Mouse (Mus musculus) cerebellum, postnatal 36 days (tissue): Measurements from ENCODE around the gene A030005L19Rik.
"Not testable (repeated sequence)": the region's sequence is repeated elsewhere in the genome, so short reads cannot be mapped to it uniquely, and the experiment has no call there.

Experiments
- DNase-seq, 2 experiments: peaks; one replicate each; pipeline ENCODE4 v3.0.0; 2021 to 2022; ENCODE audit warnings: mixed read lengths in 2 of 2

A030005L19Rik gene

GRCm38 (mm10) chr1:82913025-82913424, at the start of gene A030005L19Rik:
TSS of gene A030005L19Rik (plus strand) at chr1:82913325.
- DNase-seq: no peak

- DNase-seq: no peak
Measured at GRCm38 (mm10) chr1:82870202-82870601, 42.9 kb upstream of the A030005L19Rik start.

DNA sequence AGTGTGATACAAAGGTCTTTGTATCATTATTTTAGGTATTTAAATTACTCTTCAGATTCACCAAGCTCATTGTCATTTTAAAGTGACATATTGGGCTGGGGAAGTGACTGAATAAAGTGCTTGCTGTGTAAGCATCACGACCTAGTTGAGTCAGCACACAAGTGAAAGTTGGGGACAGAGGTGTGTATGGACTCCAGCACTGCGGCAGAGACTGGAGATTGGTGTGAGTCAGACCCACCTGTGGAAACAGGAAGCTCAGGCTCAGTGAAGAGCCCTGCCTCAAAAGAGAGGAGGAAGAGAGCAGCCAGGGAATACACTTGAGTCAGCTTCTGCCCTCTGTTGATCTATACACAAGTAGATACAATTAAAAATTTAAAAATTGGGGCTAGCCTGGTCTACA, 34.0 kb upstream of the A030005L19Rik start:
- no peak for DNase-seq

DNA sequence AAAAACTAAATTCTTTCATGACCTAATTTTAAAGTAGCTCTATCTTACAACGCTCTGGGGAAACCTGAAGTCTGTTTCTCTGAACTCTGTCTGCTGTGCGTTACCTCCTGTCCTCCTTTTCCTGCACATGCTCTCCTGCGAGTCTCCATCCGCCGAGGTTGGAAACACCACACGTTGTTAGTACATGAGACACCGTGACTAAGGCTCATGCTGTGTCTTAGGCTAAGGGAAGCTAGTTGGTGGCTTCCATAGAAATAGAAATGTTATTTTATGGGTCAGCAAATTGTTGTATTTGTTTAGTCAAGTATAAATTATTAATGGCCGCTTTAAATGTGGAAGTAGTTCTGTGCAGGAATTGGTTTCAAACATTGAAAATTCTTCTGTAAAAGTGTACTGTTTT, 32.9 kb upstream of the A030005L19Rik start:
- DNase-seq: no peak

GRCm38 (mm10) chr1:82893269-82893668, 19.9 kb upstream of the A030005L19Rik start:
- DNase-seq: peak; percentile 15 to 18

DNA sequence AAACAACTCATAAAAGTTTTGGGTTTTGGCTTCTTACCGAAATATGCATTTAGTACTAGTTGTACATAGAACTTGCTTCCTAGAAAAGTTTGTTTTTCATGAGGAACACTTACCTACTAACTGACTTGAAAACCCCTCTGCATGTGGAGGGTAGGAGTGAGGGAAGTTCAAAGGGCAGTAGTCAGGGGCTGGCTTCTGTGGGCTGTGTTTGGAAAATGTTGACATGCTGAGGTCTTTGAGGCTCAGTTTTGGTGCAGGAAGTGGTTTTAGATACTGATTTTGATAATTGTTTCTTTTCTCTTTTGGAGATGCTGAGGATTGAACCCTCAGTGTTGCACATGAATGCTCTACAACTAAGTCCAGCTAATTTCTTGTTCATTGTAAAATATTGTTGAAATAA, 12.6 kb upstream of the A030005L19Rik start:
- no peak for DNase-seq

GRCm38 (mm10) chr1:82901201-82901600, 11.9 kb upstream of the A030005L19Rik start:
- no peak for DNase-seq

DNA sequence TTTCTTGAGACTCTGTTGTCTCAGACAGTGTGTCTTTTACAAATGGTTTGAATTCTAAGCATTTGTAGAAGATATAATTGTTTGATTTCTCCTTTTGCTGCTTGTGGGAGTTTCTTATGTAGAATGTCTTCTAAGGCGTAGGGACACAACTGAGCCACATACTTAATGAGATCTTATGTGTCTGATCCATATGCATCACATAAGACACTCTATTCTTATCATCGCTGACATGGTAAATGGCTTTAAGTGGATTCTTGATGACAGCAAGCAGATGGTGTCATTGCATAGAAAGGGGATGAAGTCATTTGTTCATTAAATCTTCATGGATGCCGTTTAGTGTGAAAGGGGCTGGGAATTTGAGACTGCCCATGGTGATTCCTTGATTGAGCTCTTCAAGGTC, 7.2 kb upstream of the A030005L19Rik start:
- DNase-seq: no peak

DNA sequence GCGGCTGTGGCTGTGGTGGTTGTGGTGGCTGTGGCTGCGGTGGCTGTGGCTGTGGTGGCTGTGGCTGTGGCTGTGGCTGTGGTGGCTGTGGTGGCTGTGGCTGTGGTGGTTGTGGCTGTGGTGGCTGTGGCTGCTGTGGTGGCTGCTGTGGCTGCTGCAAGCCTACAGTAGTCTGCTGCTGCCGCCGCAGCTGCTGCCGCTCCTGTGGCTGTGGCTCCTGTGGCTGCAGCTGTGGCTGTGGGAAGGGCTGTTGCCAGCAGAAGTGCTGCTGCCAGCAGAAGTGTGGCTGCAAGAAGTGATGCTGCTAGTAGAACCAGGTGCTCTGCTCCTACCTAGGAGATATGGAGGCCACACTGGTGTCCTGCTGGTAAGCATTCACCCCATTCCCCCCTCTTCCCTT, 309 bp downstream of the A030005L19Rik start:
- not testable (repeated sequence) for DNase-seq

- no peak for DNase-seq
Measured at GRCm38 (mm10) chr1:82924650-82925049, 11.5 kb downstream of the A030005L19Rik start, which contains the start of gene A030014E15Rik. TSS of gene A030014E15Rik (plus strand) at chr1:82924917.

- not testable (repeated sequence) for DNase-seq
Measured at GRCm38 (mm10) chr1:82930558-82930957, 17.4 kb downstream of the A030005L19Rik start.

DNA sequence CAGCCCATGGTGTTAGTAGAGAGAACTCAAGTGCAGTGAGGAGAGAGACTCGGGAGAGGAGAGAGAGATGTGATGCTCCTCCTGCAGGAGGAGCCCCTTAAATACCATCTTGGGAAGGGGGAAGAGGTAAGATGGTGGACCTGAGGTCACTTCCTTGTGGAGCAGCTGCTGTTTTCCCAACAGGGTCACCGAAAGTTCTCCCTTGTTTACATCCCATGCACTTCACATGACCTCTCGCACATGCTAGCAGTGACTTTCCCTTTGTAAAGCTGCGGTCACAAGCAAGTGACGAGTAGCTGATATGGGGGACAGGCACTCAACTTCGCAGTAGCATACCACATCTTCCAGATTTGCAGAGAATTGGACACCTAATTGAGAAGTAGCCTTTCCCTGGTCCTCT, 18.2 kb downstream of the A030005L19Rik start, which contains the start of gene Gm6217:
Gm6217 (minus strand) TSS at position 74 of the 400 bp plus-strand sequence.
- DNase-seq: not testable (repeated sequence)

DNA sequence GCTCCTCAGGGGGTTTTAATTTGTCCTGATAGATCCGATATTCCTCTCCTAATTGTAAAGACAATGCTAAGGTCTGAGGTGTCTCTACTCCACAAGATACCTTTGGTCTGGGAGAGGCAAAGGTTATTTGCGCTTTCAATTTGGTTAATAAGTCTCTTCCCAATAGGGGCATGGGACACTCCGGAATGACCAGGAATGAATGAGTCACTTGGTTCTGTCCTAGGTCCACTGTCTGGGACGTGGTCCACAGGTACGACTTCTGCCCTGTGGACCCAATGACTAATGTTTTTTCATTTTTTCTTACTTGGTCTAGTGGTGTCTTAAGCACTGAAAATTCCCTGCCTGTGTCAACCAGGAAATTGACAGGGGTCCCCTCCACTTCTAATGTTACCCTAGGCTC, 25.5 kb downstream of the A030005L19Rik start:
- no peak for DNase-seq

DNA sequence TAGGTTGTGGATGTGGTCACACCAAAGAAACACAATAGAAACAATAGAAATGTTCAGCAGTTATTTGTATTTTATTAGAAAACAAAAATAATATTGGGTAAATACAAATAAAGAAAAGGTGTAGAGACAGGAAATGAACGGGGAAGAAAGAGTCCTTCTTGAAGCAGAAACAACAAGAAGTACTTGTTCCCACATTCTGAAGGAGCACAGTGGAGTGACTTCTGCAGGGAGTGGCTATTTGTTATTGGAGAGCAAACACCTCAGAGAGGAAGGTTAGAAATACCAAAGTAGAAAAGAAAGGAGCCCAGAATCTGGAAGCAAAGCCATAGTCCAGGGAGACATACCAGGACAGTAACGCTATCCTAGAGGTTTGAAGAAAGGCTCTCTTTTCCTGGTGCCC, 29.4 kb downstream of the A030005L19Rik start:
- not testable (repeated sequence) for DNase-seq

- not testable (repeated sequence) for DNase-seq
Measured at GRCm38 (mm10) chr1:82943295-82943694, 30.2 kb downstream of the A030005L19Rik start, which contains the start of gene A030003K21Rik. TSS of gene A030003K21Rik (minus strand) at chr1:82943388.

GRCm38 (mm10) chr1:82946029-82946428, 32.9 kb downstream of the A030005L19Rik start:
- DNase-seq: not testable (repeated sequence)

DNA sequence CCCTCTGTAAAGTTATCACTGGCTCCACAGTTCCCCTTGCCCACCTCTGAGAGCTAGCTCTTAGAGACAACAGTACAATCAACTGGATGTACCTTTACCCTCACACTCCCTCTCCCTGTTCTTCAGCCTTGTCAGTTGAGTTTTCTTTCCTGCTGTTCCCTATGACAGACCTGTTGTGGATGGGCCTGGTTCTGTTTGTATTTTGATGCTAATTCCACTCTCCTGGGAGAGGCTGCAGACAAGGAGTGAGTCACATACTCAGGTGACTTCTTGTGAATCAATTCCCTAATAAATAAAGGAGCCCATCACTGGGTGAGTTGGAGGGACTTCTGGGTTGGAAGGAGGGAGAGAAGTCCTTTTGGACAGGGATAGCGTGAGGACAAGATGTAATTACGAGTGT, 35.5 kb downstream of the A030005L19Rik start:
- DNase-seq: no peak

GRCm38 (mm10) chr1:82955913-82956312, 42.8 kb downstream of the A030005L19Rik start, which contains the start of gene Gm7544:
TSS of gene Gm7544 (minus strand) at chr1:82956013.
- not testable (repeated sequence) for DNase-seq

GRCm38 (mm10) chr1:82959870-82960385, 46.8 kb downstream of the A030005L19Rik start, which contains the start of gene Gm47955:
TSS of gene Gm47955 (plus strand) at chr1:82960286.
- DNase-seq: no peak
